Mouse (Mus musculus): Measurements from ENCODE around the gene Cflar.
"Not testable (repeated sequence)": the region's sequence is repeated elsewhere in the genome, so short reads cannot be mapped to it uniquely, and the experiment has no call there.

Cflar gene

GRCm38 (mm10) chr1:58746880-58747279 lies 35.6 kb downstream of the Cflar start:
- POLR2A ChIA-PET, result interaction anchor here in 3 of 4 experiments (0.8 to 1.2 kb wide), 11 partner anchors 11 to 491 kb away, joined by 3 to 6 read pairs (median 3); partner anchors contain the start of genes Orc2 (in 2 of the 3), Als2 (in 1 of the 3), Cflar (in 1 of the 3) and Ndufb3 (in 1 of the 3)
- CTCF ChIA-PET, result interaction anchor here (0.5 to 1.5 kb wide), 37 partner anchors 8 to 590 kb away, joined by 3 to 6 read pairs (median 3); partner anchors contain the start of genes Bzw1 (in 1 of the 4), Casp8 (in 1 of the 4), Cflar (in 1 of the 4) and Fam126b (in 1 of the 4)

DNA sequence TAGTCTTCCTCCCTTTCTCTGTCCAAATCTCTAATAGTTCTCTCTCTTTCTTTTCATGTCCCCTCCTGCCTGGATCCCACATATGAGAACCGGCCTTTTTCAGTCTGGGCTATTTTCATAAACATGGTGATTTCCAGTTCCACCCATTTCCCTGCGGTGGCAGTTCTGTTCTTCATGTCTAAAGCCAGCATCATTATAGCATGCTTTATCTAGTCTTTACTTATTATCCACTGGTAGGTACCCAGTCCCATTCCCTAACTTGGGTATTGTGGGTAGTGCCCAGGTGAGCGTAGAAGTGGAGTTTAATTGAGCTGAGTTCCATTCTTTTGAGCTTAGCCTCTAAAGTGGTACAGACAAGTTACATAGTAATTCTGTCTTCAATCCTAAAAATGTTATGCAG lies 48.1 kb downstream of the Cflar start:
- ChIA-PET POLR2A (no interaction called here), CTCF (no interaction called here)

DNA sequence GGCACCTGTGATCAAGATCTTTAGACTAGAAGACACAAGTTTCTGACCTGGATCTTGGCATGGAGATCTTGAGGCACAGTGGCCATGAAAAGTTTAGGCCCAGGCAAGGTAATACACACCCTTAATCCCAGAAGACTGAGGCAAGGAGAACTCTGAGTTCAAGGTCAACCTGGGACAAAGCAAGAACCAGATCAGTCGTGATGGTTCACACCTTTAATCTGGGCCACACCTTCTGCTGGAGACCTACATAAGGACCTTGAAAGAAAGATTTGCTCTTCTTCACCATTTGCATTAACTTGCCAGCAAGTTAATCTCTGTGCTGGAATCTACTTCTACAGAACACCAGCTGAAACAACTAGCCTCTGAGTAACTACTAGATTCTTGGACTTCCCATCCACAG lies 49.3 kb downstream of the Cflar start:
- POLR2A ChIA-PET, result no interaction called here
- CTCF ChIA-PET, result interaction anchor here in 1 of 4 experiments (0.8 kb wide), 1 partner anchor 14 kb away, joined by 3 read pairs; no protein-coding TSS in a partner anchor

DNA sequence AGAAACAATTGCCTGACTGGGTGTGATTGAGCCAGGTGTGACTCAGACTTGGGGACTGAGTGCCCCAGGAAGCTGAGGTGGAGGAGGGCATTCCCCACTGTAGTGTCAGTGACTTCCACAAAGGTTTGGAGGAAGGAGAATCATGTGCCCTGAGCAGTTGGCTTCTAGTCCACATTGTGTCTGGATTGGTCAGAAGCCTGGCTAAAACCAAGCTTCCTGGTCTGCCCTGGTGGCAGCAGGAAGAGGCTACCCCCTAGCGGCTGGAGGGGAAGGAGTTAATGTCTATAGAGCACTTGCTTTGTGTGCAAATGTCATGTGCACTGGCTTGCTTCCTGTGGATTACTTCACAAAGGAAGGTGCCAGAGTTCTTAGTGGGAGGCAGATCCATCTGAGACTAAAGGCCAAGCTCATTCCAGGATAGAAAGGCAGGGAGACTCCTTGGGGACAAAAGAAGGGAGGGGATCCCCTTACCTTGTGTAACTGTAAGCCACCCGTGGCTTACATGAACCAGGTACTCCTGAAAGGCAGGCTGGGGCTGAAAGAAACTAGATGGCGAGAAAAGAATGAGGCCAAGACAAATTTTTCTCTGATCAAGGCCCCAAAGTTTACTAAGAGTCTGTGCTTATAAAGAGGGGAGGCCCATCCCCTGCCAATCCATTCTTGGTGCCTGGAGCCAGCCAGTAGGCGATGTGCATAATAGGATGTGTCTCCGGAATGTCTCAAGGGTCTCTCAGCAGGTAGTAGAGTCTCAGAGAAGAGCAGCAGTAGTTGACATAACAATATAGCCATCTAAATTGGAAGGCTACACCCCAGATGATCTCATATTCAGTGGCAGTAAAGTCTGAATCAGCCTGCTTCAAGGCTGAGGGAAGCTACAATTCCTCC lies 50.3 kb downstream of the Cflar start:
- POLR2A ChIA-PET, result interaction anchor here in 2 of 4 experiments (0.8 to 1.3 kb wide), 3 partner anchors 15 to 50 kb away, joined by 3 to 5 read pairs (median 3); partner anchors contain the start of gene Cflar (in 2 of the 2)
- CTCF ChIA-PET, result interaction anchor here in 1 of 4 experiments (0.6 kb wide), 1 partner anchor 47 kb away, joined by 3 read pairs; no protein-coding TSS in a partner anchor

DNA sequence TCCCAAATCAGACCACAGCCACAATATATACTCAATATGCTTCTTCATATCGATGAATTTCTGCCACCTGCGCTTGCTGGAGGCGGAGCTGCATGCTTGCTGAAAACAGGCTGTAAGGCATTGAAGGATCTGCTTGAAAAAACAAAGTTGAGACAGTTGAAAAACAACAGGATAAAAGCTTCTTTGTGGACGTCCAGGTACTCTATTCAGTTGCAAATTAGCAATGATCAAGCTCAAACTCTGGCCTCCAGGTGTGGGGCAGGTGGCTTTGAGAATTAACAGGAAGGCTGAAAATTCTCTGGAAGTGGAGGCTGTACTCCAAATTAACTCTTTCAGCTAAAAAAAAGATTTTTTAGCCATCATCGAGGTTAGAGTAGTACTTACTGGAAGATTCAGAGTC lies 51.3 kb downstream of the Cflar start:
- ChIA-PET CTCF (no interaction called here), POLR2A (interaction anchor here in 2 of 4 experiments (0.7 to 1.3 kb wide), 3 partner anchors 51 to 475 kb away, joined by 3 to 5 read pairs (median 4); partner anchors contain the start of genes Cflar (in 2 of the 2) and Als2 (in 1 of the 2))

DNA sequence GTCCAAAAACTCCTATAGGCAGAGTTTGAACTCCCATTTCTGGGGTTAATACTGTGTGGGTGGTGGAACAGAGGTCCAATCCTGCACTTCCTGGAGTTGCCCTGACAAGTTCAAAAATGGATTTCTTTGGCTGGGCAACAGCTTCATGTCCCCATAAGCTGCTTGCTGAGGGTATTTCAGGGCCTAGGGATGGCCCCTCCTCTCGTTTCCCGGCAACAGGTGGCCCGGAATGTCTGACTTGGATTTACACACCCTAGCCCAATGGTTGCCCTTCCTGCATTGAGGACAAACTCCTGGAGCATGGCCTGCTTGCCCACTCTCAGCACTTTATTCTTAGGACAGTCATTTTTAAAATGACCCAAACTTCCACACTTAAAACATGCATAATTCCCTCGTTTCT lies 55.1 kb downstream of the Cflar start:
- POLR2A ChIA-PET, CTCF ChIA-PET: not testable (repeated sequence)

DNA sequence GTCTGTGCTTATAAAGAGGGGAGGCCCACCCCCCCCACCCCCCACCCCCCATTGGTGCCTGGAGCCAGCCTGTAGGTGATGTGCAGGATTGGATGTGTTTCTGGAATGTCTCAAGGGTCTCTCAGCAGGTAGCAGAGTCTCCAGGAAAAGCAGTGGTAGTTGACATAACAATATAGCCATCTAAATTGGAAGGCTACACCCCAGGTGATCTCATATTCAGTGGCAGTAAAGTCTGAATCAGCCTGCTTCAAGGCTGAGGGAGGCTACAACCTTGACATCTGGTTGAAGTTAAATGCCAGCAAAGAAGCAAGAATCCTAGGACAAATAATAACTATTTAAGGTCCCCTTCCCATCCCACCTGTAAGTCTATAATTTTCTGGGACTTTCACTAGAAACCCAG lies 57.8 kb downstream of the Cflar start:
- ChIA-PET CTCF (interaction anchor here in 2 of 4 experiments (0.6 to 0.7 kb wide), 3 partner anchors 146 to 475 kb away, joined by 3 read pairs; no protein-coding TSS in a partner anchor), POLR2A (interaction anchor here in 2 of 4 experiments (0.6 to 1.2 kb wide), 2 partner anchors 22 to 468 kb away, joined by 3 to 4 read pairs; partner anchors contain the start of gene Als2 (in 1 of the 2))

- POLR2A ChIA-PET, result no interaction called here
- CTCF ChIA-PET, result interaction anchor here in 2 of 4 experiments (0.6 to 1.0 kb wide), 2 partner anchors 373 kb away, joined by 3 read pairs; no protein-coding TSS in a partner anchor
Observed at GRCm38 (mm10) chr1:58769701-58770100, 58.4 kb downstream of the Cflar start.

DNA sequence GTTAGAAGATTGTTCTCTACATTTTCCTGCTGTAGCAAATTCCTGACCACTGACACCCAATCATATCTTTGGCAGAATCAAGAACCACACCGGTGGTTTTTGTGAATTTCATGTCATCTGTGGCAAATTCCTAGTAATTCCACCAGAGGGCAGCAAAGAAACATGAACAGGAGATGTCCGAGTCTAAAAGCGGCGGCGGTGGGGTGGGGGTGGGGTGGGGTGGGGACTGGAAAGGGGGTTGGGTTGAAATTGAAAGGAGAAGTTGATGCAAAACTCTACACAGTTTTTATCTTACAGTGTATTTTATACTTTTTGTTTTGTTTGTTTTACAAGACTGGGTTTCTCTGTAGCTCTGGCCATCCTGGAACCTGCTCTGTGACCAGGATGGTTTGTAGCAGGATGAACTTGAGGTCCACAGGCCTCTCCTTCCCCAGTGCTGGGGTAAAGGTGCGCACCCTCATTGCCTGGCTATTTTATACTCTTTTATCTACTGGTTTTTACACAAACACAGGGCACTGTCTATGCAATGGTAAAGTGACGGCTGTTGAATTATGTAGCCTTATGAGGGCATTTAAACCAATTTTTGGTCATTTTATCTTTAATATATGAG lies 58.9 kb downstream of the Cflar start:
- ChIA-PET CTCF (interaction anchor here in 1 of 4 experiments (0.7 to 1.0 kb wide), 2 partner anchors 224 to 372 kb away, joined by 3 to 4 read pairs; no protein-coding TSS in a partner anchor), POLR2A (no interaction called here)

DNA sequence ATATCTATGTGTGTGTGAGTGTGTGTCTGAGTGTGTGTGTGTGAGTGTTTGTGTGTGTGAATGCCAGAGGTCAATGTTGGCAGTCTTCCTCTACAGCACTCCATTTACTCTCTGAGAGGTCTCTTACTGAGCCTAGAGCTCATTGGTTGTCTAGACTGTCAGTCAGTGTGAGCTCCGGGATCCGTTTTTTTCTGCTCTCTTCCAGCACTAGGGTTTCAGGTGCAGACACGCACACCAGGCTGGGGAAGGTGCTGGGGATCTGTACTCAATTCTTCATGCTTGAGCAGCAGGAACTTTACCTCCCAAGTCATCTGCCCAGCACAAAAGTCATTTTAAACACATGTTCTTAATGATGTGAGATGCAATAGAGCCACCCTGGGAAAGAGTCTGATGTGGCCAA lies 60.8 kb downstream of the Cflar start:
- POLR2A ChIA-PET, result interaction anchor here in 1 of 4 experiments (0.5 kb wide), 1 partner anchor 465 kb away, joined by 3 read pairs; the partner anchor contains the start of gene Als2
- CTCF ChIA-PET, result no interaction called here

DNA sequence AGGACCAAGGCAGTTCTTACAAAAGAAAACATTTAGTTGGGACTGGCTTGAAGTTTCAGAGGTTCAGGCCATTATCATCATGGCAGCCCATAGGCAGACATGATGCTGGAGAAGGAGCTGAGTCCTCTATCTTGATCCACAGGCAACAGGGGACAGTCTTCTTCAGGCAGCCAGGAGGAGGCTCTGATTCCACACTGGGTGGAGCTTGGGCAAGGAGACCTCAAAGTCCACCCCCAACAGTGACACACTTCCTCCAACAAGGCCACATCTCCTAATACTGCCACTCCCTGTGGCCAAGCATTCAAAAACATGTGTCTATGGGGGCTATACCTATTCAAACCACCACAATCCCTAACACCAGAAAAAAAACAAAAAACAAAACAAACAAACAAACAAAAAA lies 62.0 kb downstream of the Cflar start:
- ChIA-PET POLR2A (no interaction called here), CTCF (no interaction called here)

- CTCF ChIA-PET, result interaction anchor here in 1 of 4 experiments (0.5 kb wide), 1 partner anchor 85 kb away, joined by 3 read pairs; no protein-coding TSS in a partner anchor
- POLR2A ChIA-PET, result interaction anchor here in 1 of 4 experiments (1.3 kb wide), 1 partner anchor 198 kb away, joined by 3 read pairs; no protein-coding TSS in a partner anchor
Observed at GRCm38 (mm10) chr1:58773905-58774304, 62.6 kb downstream of the Cflar start.

GRCm38 (mm10) chr1:58775361-58775760 lies 64.1 kb downstream of the Cflar start:
- ChIA-PET CTCF (no interaction called here), POLR2A (interaction anchor here in 1 of 4 experiments (1.3 kb wide), 1 partner anchor 197 kb away, joined by 3 read pairs; no protein-coding TSS in a partner anchor)

GRCm38 (mm10) chr1:58777583-58777982 lies 66.3 kb downstream of the Cflar start:
- CTCF ChIA-PET, result no interaction called here

DNA sequence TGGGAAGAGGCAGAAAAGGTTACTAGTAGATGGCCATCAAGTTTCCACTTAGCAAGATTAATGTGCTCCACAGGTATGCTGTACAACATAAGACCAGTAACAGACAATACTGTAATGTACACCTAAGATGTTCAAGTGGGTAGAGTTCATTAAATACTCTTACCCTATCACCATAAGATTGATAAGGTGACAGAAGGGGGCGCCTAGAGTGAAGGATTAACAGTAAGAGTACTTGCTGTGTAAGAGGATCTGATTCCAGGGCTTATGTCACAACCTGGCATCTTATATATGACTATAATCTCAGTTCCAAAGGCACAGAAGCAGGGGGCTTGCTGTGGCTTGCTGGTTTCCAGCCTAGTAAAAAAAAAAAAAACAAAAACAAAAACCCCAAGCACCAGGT lies 66.9 kb downstream of the Cflar start:
- CTCF ChIA-PET, result no interaction called here
- POLR2A ChIA-PET, result no interaction called here

More at GRCm38 (mm10) chr1:58777583-58777982, 66.3 kb downstream of the Cflar start:
- POLR2A ChIA-PET, result no interaction called here

DNA sequence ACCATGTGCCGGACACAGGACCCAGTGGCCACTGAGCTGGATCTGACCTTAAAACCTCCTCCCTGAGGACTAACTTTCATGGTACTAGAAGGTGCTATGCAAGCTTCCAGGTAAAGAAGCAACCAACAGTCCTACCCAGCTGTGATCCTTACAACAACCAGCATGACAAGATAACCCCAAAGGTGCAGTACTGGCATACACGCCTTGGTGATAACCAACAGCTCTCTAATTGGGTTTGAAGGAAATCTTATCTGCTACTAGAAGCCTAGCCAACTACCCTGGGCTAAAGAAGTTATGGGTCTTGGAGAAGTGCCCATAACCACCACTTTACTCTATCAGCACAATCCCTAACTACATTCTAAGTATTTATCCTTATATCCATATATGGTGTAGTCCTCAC lies 75.0 kb downstream of the Cflar start:
- ChIA-PET POLR2A (no interaction called here), CTCF (no interaction called here)

DNA sequence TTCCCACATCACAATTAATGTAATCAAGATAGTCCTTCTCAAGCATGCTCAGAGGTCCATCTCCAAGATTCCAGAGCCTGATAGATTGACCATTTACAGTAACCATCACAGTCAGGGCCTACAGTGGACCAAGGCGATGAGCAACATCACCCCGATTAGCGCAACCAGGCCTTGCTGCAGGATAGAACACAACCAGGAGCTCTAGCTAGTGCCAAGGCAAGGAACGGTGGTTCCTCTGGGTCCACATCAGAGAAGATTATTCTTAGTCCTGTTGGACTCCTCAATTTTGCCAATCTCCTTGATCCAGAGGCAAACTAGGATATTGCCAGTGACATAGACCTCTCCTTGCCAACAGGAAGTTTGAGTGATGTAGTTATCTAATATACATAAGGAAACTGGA lies 77.1 kb downstream of the Cflar start:
- POLR2A ChIA-PET, result no interaction called here
- CTCF ChIA-PET, result interaction anchor here in 1 of 4 experiments (0.7 kb wide), 1 partner anchor 77 kb away, joined by 3 read pairs; the partner anchor contains the start of gene Cflar

- ChIA-PET CTCF (interaction anchor here in 3 of 4 experiments (0.5 to 1.5 kb wide), 3 partner anchors 47 to 691 kb away, joined by 3 to 5 read pairs (median 3); no protein-coding TSS in a partner anchor), POLR2A (interaction anchor here in 3 of 4 experiments (0.6 to 1.5 kb wide), 9 partner anchors 11 to 1021 kb away, joined by 3 to 5 read pairs (median 4); partner anchors contain the start of genes Clk1 (in 1 of the 3), Orc2 (in 1 of the 3), Spats2l (in 1 of the 3) and Stradb (in 1 of the 3))
Observed at GRCm38 (mm10) chr1:58794705-58795104, 83.4 kb downstream of the Cflar start.
